In the genomic region with DNA sequence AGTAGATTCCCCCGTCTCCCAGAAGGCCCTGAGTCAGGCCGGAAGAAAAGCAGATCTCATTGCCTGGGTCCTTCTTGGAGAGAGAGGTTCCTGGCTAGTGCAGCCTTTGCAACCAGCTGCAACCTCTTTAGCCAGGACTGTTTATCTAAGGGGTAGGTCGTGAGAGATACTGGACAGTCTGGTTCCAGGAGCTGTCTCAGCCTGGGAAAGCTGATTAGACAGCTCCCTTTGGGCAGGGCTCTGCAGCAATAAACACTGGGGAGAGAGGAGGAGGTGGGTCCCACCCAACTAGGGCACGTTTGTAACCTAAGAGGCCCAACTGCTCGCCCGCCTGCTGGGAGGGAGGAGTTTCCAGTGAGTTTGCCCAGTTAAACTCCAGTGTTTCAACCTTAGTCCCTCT, we compare ENCODE assay signal across 9 mouse cellular contexts.
DNase-seq lines count a peak whose midpoint lies in the region; ATAC-seq and TF ChIP-seq lines count a peak whose summit lies in the region.
"Had no signal": no experiment of that assay in that cellular context is flagged by ENCODE, and none has a peak within 500 bp of the region (broad histone marks: within the 10 kb centered on the region; RNA-seq: fewer than 3 reads in every experiment).

No protein-coding gene starts in this region.

- H3K4me3 ChIP-seq in liver, adult 2 months (ENCODE audit: insufficient read depth, low read depth, low read length) = no peak overlapping the region
- no peak overlapping the region for H3K4me3 ChIP-seq in forebrain, embryonic 14.5 days (ENCODE audit: low read depth, low read length)
- H3K4me3 ChIP-seq: neural tube, embryonic 13.5 days had no signal

- H3K79me2 ChIP-seq in liver, adult 2 months (ENCODE audit: control insufficient read depth, insufficient read depth, low read length) = peaks cover 4% of the 10 kb centered on the region; the same call in 1 of the 2 replicates

- intact Hi-C loops in gastrocnemius, postnatal 36 days (cut with DNase I) = loop anchor here (5.0 kb wide), 1 partner anchor 59 kb away; a partner anchor contains a TSS

- peaks cover 37% of the 10 kb centered on the region for H3K4me1 ChIP-seq in liver, adult 2 months (ENCODE audit: control insufficient read depth, insufficient read depth, low read length)
- H3K4me1 ChIP-seq in forebrain, embryonic 14.5 days (ENCODE audit: control insufficient read depth, insufficient read depth, low read length) = no peaks in the 10 kb centered on the region

- no peak for ATAC-seq in forebrain, embryonic 14.5 days

- DNase-seq in urinary bladder, postnatal 14 days (ENCODE audit: low spot score) = peak; percentile 80
- no peak for DNase-seq in urinary bladder, postnatal 10 days (ENCODE audit: low spot score)
- peak; percentile 40 to 54 for DNase-seq in gastrocnemius, postnatal 36 days
- peak; percentile 87 for DNase-seq in liver, adult 2 months (ENCODE audit: extremely low read depth, low read depth, low spot score)
- DNase-seq in spleen, postnatal 14 days (ENCODE audit: low spot score in 2 of 2) = peak; percentile 29 to 31
- no peak for DNase-seq in forebrain, embryonic 14.5 days (ENCODE audit: low spot score)
- no peak for DNase-seq in T-cell, adult 2 months (ENCODE audit: low spot score)
- DNase-seq in Muller cell, postnatal 12 days (ENCODE audit: inconsistent ontology term) = no peak

- no peaks in the 10 kb centered on the region for H3K9me3 ChIP-seq in forebrain, embryonic 14.5 days (replicated peaks; ENCODE audit: control insufficient read depth, low read length)
- H3K9me3 ChIP-seq: neural tube, embryonic 13.5 days had no signal

- 5% methylated on average over 6 of the region's 6 CpGs for WGBS in liver, adult 2 months
- WGBS in forebrain, embryonic 14.5 days = 39% methylated on average over 6 of the region's 6 CpGs

- no peak for TF ChIP-seq CTCF in liver, adult 2 months (IDR thresholded peaks at IDR 0.05; ENCODE audit: low read depth, low read length)

- H3K9ac ChIP-seq in liver, adult 2 months (ENCODE audit: low read depth, low read length) = no peak overlapping the region
- no peak overlapping the region for H3K9ac ChIP-seq in forebrain, embryonic 14.5 days (ENCODE audit: low read length)
- H3K9ac ChIP-seq: neural tube, embryonic 13.5 days had no signal

- TF ChIP-seq POLR2A in liver, adult 2 months (IDR thresholded peaks at IDR 0.05; ENCODE audit: extremely low read depth, insufficient read depth, low read length) = no peak

- no peaks in the 10 kb centered on the region for H3K36me3 ChIP-seq in liver, adult 2 months (ENCODE audit: control insufficient read depth, insufficient read depth, low read length)
- no peaks in the 10 kb centered on the region for H3K36me3 ChIP-seq in forebrain, embryonic 14.5 days (ENCODE audit: control insufficient read depth, insufficient read depth, low read length)
- H3K36me3 ChIP-seq: neural tube, embryonic 13.5 days had no signal

- no peaks in the 10 kb centered on the region for H3K27me3 ChIP-seq in liver, adult 2 months (ENCODE audit: control insufficient read depth, insufficient read depth, low read length)
- no peaks in the 10 kb centered on the region for H3K27me3 ChIP-seq in forebrain, embryonic 14.5 days (replicated peaks; ENCODE audit: control insufficient read depth, insufficient read depth, low read length)
- H3K27me3 ChIP-seq: neural tube, embryonic 13.5 days had no signal

- H3K27ac ChIP-seq in liver, adult 2 months (replicated peaks; ENCODE audit: insufficient read depth, low read depth, low read length) = peak overlapping the region; percentile 83
- no peak overlapping the region for H3K27ac ChIP-seq in forebrain, embryonic 14.5 days (ENCODE audit: low read depth, low read length)
- H3K27ac ChIP-seq: neural tube, embryonic 13.5 days had no signal

- no peak overlapping the region for H3K4me2 ChIP-seq in forebrain, embryonic 14.5 days (ENCODE audit: low read length)
- H3K4me2 ChIP-seq: neural tube, embryonic 13.5 days had no signal

Comparison
In these comparisons a context has a peak if more than half of its experiments do, and no peak if none do; other contexts are left out.
1. DNase-seq: peak in urinary bladder, postnatal 14 days (single experiment), gastrocnemius, postnatal 36 days (2 of 2), liver, adult 2 months (single experiment) and spleen, postnatal 14 days (2 of 2); none in urinary bladder, postnatal 10 days (single experiment), forebrain, embryonic 14.5 days (single experiment), T-cell, adult 2 months (single experiment) and Muller cell, postnatal 12 days (single experiment).